Mouse (Mus musculus) C2C12 (cell line): ENCODE measurements around the gene A730009L09Rik. TPM values are rescaled to one million over a fixed set of nuclear protein-coding genes. Genes with fewer than 3 reads are reported as not detected.

ENCODE experiments used
- H3K27me3 ChIP-seq: one replicate; pipeline ENCODE4 v1.6.1; 2011; ENCODE audit not compliant: control insufficient read depth, insufficient read depth, insufficient read length
- H3K36me3 ChIP-seq: one replicate; pipeline ENCODE4 v1.6.1; 2011; ENCODE audit not compliant: control insufficient read depth, insufficient read depth
- H3K4me3 ChIP-seq: one replicate; pipeline ENCODE4 v1.5.1; 2011; ENCODE audit warnings: mild to moderate bottlenecking, control low read depth; ENCODE audit not compliant: poor library complexity, insufficient read depth, severe bottlenecking
- H3K79me2 ChIP-seq: one replicate; pipeline ENCODE4 v1.6.1; 2011; ENCODE audit not compliant: control insufficient read depth, insufficient read depth
- H3K79me3 ChIP-seq: one replicate; pipeline ENCODE4 v1.6.1; 2011; ENCODE audit warnings: low read depth, control low read depth
- H3ac ChIP-seq: one replicate; pipeline ENCODE3; 2011; ENCODE audit warnings: low read depth; ENCODE audit not compliant: control insufficient read depth, insufficient read length
- CEBPB ChIP-seq: IDR thresholded peaks from one replicate; pipeline ENCODE4 v1.6.1; 2011; ENCODE audit warnings: low read depth, mild to moderate bottlenecking, control low read depth, moderate library complexity
- CTCF ChIP-seq: IDR thresholded peaks from one replicate; pipeline ENCODE4 v1.5.1; 2011; ENCODE audit not compliant: control insufficient read depth, insufficient read depth, insufficient read length
- FOSL1 ChIP-seq: IDR thresholded peaks from one replicate; pipeline ENCODE4 v1.8.0; 2011; ENCODE audit warnings: mild to moderate bottlenecking, low read length; ENCODE audit not compliant: poor library complexity, insufficient read depth, severe bottlenecking
- MAX ChIP-seq: IDR thresholded peaks from one replicate; pipeline ENCODE4 v1.6.1; 2011; ENCODE audit warnings: mild to moderate bottlenecking, control low read depth
- MYOD1 ChIP-seq: IDR thresholded peaks from one replicate; pipeline ENCODE4 v1.6.1; 2011; ENCODE audit warnings: low read depth; ENCODE audit not compliant: control insufficient read depth, insufficient read length
- MYOG ChIP-seq: IDR thresholded peaks from one replicate; pipeline ENCODE4 v1.6.1; 2011; ENCODE audit not compliant: control insufficient read depth, insufficient read length; ENCODE audit errors: extremely low read depth
- USF1 ChIP-seq: IDR thresholded peaks from one replicate; pipeline ENCODE4 v1.6.1; 2011; ENCODE audit warnings: low read depth, mild to moderate bottlenecking, control low read depth, moderate library complexity
- polyA plus RNA-seq: library from polyadenylated mRNA; unstranded; fragments of >200 nt; fragmentation: generic; extraction: Trizol; gene quantifications from one replicate; pipeline ENCODE4 v1.2.1, GENCODE M21; 2012; ENCODE audit warnings: missing spikeins

Gene A730009L09Rik
- polyA plus RNA-seq, 1 experiment, result not detected

DNA sequence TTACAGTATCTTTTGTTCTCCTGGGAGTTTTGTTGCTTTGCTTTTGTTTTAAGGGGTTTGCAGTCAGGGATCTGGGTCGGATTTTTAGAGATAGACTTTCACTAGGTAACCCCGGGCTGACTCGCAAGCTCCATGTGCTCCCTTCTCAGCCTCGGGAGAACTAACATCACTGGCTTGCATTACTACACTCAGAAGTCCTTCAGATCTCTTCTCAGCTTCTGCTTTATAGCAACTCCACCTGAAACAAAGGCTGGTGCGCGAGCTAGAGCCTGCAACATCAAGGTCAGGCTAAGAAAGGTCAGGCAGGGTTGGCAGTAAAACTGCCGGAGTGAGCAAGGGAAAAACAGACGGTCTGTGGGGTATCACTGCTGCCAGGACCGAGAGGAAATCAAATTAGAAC is 34.2 kb downstream of the A730009L09Rik start:
- TF ChIP-seq CEBPB (no peak), USF1 (no peak), FOSL1 (no peak), MYOG (no peak), MAX (no peak), CTCF (no peak), MYOD1 (no peak)
- Histone ChIP-seq H3K4me3 (no peak overlapping the region), H3K79me3 (no peaks in the 10 kb centered on the region), H3K79me2 (no peaks in the 10 kb centered on the region), H3ac (no peak overlapping the region), H3K36me3 (no peaks in the 10 kb centered on the region), H3K27me3 (no peaks in the 10 kb centered on the region)

DNA sequence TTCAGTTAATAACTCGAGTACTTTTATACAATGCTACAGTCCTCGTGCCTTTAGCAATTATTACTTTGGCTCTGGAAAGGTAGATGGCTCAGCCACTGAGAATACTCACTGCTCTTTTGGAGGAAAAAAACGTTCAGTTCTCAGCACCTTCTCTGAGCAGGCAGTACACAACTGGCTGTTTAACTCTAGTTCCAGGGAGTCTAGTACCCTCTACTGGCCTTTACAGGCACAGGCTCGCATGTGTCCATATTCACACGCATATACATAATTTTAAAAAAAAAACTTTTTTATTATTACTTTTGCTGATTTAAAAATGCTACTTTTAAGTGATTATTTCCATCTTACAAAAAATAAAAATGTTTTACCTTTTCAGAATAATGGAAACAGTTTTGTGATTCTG is 35.5 kb downstream of the A730009L09Rik start:
- TF ChIP-seq USF1, result no peak
- no peak for TF ChIP-seq FOSL1
- TF ChIP-seq MYOD1, result no peak
- TF ChIP-seq MAX, result no peak
- H3K79me3 ChIP-seq, result no peaks in the 10 kb centered on the region
- H3K27me3 ChIP-seq, result no peaks in the 10 kb centered on the region
- no peak overlapping the region for H3K4me3 ChIP-seq
- no peaks in the 10 kb centered on the region for H3K79me2 ChIP-seq
- H3ac ChIP-seq, result no peak overlapping the region
- H3K36me3 ChIP-seq, result no peaks in the 10 kb centered on the region

DNA sequence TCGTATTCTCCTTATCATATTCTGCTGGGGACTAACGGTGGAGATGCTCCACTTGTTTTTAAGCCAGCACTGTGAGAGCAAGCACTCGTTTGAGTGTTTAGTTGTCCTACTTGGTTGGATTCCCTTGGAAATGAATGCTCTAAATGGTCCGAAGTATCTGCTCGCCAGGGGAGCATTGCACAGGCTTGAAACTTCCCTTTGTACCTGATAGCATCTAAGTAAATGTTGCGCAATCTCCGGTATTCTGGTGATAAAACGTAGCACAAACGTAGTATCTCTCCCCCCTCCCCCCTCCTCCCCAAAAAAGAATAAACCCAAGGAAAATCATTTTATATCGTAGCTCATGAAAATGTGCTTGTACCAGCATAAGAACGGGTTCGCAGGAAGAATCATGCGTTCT is 39.1 kb downstream of the A730009L09Rik start:
- no peaks in the 10 kb centered on the region for H3K27me3 ChIP-seq
- no peaks in the 10 kb centered on the region for H3K36me3 ChIP-seq
- no peak overlapping the region for H3ac ChIP-seq
- H3K4me3 ChIP-seq, result no peak overlapping the region
- TF ChIP-seq CEBPB (peak; percentile 44), FOSL1 (no peak)
- H3K79me2 ChIP-seq, result no peaks in the 10 kb centered on the region
- H3K79me3 ChIP-seq, result no peaks in the 10 kb centered on the region

DNA sequence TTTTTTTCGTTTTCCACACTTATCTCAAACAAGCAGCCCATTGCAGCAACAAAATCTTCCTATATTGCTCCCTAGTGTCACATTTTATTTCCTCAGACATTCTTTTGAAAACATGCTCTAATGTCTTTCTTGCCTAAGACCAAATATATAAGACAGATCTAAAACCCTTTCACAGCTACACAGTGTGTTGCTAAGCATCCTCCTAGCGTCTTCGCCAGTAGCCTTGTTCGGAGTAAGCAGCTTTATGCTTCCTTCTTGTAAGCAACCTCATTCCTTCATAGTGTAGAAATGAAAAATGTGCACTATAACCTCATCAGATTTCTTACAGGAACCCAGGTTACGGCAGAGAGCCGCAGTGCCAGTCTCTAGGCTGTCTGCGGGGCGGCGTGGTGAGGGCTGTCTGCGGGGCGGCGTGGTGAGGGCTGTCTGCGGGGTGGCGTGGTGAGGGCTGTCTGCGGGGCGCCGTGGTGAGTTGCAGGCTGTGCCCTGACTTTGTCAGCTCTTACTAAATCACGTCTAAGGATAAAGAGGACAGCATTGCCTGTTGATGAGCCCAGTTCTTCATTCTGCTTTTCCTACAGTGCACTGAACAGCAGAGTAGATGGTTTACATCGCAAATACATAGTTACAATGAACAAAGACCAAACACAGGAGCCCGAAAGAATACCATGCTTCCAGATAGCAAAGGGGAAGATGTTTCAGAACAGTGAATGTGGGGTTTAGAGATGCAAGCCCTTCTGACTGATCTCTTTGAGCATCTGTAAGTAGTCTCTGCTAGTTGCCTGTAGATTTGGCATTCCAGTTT is 43.4 kb downstream of the A730009L09Rik start:
- no peaks in the 10 kb centered on the region for H3K79me3 ChIP-seq
- no peak overlapping the region for H3K4me3 ChIP-seq
- TF ChIP-seq MYOD1 (no peak), FOSL1 (no peak), USF1 (no peak), MAX (no peak), MYOG (no peak), CTCF (no peak)
- H3K79me2 ChIP-seq, result no peaks in the 10 kb centered on the region
- no peak overlapping the region for H3ac ChIP-seq
- H3K27me3 ChIP-seq, result no peaks in the 10 kb centered on the region
- H3K36me3 ChIP-seq, result no peaks in the 10 kb centered on the region

DNA sequence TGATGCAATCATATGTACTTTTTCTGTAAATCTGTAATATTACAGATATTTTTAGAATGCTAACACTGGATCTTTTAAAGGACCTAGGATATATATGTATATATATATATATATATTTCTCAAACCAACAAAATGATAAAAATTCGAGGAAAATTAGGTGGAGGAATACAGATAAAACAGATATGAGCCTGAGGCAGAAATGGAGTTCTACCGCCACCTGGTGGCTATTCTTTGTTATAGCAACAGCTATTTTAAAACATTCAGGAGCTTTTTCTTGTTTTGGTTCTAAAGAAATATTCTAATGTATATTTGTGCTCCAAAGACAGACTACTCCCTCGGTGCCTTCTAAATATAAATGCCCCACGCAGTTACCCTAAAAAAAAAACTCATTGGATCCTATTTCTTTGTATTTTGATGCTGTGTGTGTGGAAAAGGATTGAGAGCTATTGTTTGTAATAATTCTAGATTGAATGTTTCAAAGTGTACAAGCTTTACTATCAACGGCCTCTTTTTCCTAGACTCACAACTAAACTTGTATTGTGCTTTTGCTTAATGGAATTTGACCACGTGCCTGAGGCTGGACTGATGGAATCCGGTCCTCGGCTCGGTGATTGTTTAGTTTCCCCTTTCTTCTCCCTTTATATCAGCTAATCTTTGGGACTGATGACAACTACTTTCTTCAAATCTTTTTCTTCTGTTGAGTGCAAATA is 44.8 kb downstream of the A730009L09Rik start:
- H3K79me2 ChIP-seq, result no peaks in the 10 kb centered on the region
- H3ac ChIP-seq, result no peak overlapping the region
- H3K36me3 ChIP-seq, result no peaks in the 10 kb centered on the region
- H3K4me3 ChIP-seq, result no peak overlapping the region
- no peaks in the 10 kb centered on the region for H3K79me3 ChIP-seq
- no peaks in the 10 kb centered on the region for H3K27me3 ChIP-seq
- no peak for TF ChIP-seq CEBPB
- TF ChIP-seq MYOD1, result no peak
- no peak for TF ChIP-seq USF1
- TF ChIP-seq MYOG, result no peak
- TF ChIP-seq MAX, result no peak
- TF ChIP-seq CTCF, result no peak
- TF ChIP-seq FOSL1, result no peak

DNA sequence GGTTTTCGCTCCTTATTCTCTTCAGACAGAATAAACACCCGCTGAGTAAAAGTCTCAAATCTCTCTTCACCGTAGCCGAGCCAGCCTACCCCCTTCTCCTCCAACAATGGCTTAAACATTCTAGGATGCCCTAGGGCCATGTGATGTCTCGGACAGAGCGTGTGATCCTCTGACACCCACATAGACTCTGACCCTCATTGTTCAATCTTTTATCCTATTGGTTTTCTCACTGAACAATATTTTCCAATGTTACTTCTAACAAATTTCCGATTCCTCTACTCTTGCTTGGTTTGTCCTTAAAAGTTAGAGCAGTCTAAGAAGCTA is 45.3 kb downstream of the A730009L09Rik start:
- no peaks in the 10 kb centered on the region for H3K36me3 ChIP-seq
- TF ChIP-seq MYOD1 (no peak), FOSL1 (no peak), MAX (no peak), CEBPB (no peak), MYOG (no peak), USF1 (no peak), CTCF (no peak)
- H3ac ChIP-seq, result no peak overlapping the region
- no peaks in the 10 kb centered on the region for H3K79me2 ChIP-seq
- H3K27me3 ChIP-seq, result no peaks in the 10 kb centered on the region
- no peak overlapping the region for H3K4me3 ChIP-seq
- no peaks in the 10 kb centered on the region for H3K79me3 ChIP-seq
